Mouse (Mus musculus) megakaryocyte, adult 5-6 weeks (primary cell): ENCODE results near the gene 4931409K22Rik. TPM values are rescaled to one million over a fixed set of nuclear protein-coding genes. Genes with fewer than 3 reads are reported as not detected.
A peak's percentile ranks its signal among the peaks of the same experiment; 100 is the strongest.

ENCODE experiments used
- ATAC-seq: 2 replicates; pipeline ENCODE4 v1.8.0; 2016; ENCODE audit warnings: mild to moderate bottlenecking, inconsistent platforms; ENCODE audit not compliant: poor library complexity, severe bottlenecking
- total RNA-seq, 2 experiments: library from RNA; stranded (forward) in 1 of 2; stranded (reverse) in 1 of 2; fragments of 153-499, 151-499 nt in 1 of 2; fragments of 221-1000, 200-1000 nt in 1 of 2; gene quantifications; 2 replicates each; pipeline versions ENCODE4 v1.2.3 to v1.2.4; 2015 to 2017

The 4931409K22Rik gene
- total RNA-seq (2015) (not detected in 2 replicates), total RNA-seq (2017) (not detected in 2 replicates)

- ATAC-seq, result no peak
Measured at GRCm38 (mm10) chr5:24556709-24557108, at the start of gene 4931409K22Rik. Gene 4931409K22Rik (minus strand): TSS chr5:24556809.

DNA sequence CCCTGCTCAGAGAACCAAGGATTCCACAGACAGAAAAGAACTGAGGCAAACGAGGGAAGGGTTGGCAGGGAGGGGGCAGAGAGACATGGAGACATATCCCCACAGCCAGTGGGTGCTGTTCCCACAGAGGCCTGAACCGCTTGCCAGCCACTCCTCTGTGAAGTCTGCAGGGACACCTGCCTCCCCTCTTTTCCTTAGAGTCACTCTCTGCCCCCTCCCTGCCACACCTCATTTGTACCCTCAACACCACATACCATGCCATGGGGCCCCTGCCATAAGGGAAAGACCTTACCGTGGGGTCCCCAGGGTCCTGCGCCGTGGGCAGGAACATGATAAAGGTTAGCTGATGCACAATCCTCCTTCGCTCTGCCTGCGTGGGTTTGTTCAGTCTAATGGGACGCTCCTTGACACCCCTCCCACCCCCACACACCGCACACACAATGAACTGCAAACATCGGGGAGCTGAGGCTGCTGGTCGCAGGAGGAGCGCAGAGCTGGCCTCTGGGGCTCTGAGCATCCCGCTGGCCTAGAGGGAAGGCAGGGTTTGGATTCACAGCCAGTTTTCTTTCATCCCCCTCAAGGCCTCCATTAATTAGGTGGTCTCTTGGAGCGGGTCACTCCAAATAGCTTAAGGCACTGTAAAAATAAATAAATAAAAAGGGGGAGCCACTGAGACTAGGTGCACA lies 49.5 kb upstream of the 4931409K22Rik start:
- no peak for ATAC-seq

DNA sequence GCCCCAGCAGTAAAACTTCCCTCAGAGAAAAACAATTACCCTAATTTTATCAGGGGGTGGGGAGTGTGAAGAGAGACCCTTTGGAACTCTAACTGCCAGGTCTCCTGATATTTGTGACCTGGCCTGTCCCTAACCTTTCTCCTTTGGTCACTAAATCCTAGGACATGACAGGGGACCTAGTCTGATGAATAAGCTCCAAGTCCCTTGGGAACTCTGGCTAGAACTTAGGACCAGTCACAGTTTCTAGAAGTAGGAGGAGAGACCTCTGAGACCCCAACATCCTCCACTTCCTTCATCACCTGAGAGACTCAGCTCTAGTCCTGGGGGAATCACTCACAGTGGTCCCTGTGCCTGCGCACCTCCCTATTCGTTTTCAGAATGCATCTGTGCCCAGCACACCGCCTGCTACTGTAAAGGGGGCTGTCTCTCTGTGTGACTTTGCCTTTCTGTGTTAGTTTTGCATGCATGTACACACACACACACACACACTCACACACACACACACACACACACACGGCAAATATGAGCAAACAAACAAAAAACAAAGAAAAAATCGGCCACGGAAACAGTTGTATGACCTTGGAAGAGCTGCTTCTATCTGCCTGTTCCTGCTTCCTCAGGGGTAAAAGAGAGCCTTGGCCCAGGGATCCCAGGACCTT lies 48.8 kb upstream of the 4931409K22Rik start:
- ATAC-seq, result no peak

GRCm38 (mm10) chr5:24604656-24605100 lies 48.1 kb upstream of the 4931409K22Rik start:
- ATAC-seq, result no peak

DNA sequence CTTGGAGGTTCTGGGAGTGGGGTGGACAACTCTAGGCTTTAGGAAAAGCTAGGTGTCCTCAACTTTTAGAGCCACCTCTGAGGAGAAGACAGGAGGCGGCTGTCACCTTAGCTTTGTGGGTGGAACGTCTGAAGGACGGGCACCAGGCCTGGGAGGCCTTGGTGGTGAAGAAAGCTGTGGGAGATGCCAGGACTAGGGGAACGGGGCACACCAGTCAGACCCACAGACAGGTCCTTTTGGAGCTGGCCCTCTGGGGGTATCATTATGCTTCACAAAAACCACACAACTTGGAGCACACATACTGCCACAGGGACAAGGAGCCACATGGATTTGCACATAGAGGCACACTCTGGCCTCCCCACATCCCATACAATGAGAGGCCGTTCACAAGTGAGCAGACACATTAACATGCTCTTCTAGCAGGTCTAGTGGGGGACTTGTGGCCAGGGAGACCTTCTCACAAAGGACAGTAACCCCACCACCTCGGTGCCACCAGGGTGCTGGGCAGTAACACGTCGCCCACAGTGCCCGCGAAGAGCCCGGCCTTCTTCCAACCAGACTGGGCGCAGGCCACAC lies 47.6 kb upstream of the 4931409K22Rik start:
- ATAC-seq, result no peak

DNA sequence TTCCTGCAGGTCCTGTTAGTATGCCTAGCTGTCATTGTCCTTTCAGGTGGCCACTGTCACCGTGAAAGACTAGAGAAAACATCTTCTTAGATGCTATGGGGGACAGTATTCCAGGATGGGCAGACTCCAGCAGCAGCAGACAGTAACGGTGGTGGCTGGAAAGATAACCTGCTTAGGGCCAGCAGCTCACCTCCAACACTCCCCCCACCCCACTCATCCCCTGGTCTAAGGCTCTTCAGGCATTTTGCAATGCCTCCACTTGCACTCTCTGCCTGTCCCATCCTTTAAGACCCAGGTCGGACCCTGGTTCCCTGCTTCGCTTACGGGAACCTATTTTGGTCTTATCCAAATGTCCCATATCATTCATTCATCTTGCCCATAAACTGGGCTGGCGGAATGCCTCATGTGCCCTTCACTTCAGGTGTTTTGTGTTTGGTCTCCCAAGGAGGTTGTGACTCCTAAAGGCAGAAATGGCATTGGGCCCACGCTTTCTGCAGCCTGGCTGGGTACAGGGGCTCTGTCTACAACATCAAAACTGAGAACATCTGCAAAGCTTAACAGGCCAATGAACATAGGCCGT lies 46.9 kb upstream of the 4931409K22Rik start:
- ATAC-seq, result no peak

DNA sequence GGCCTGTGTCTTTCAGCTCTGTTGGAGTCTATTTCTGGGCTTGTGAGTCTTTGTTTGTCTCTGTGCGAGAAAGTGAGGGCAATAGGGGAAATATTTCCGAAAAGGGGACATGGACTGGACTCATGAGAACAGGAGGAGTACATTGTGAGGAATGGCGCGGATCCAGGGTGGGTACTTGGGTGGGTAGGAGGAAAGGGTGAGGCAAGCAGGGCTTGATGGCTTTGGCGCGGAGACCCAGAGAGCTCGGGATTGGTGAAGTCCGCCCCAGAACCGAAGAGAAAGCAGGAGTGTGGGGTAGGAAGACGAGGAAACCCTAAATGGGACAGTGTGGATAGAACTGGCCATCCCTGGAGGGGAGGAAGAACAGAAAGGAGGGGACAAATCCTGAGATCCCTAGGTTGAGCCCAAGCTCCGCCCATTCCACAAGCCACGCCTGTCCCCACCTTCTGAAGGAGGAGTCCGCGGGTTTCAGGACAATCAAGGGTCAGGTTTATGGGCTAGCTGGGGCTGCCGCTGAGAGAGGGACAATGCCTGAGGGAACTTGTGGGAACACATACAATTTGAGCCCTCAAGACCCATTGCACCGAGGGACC lies 46.2 kb upstream of the 4931409K22Rik start:
- no peak for ATAC-seq

DNA sequence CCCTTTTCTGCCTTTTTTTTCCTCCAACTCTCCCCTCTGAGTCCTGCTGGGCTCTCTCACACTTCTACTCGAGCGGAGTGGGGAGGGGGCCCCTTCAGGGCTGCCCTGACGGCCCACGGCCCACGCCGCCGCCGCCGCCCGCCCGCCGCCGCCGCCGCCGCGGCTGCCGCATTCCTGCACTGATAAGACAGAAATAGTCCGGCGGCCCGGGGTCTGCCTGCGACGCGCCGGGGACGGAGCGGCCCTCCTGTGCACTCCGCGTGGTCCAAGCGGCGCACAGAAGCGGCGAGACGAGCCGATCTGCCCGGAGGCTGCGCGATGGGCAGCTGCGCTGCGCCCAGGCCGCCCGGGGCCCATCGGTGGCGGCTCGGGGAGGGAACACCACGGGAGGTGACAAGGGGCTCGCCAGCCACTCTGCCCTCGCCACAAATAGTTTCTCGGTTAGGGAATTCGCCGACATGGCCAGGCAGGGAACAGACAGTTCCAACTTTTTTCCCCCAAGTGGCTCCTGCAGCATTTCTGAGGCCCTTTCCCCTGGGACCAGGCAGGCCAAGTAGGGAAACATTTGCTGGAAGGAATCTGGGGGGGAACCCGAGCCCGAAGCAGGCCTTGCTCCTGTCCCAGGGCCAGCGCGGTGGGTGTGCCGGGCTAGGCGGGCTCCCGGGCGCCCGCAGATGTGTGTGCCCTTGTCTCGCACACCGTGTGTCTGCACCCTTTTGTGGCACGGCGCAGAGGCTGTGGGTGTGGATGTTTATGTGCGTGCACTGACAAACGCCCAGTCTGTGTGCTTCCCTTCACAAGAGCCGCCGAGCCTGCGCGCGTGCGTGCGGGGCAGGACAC lies 45.5 kb upstream of the 4931409K22Rik start:
- peak; percentile 33; the same call in 1 of the 2 replicates for ATAC-seq

DNA sequence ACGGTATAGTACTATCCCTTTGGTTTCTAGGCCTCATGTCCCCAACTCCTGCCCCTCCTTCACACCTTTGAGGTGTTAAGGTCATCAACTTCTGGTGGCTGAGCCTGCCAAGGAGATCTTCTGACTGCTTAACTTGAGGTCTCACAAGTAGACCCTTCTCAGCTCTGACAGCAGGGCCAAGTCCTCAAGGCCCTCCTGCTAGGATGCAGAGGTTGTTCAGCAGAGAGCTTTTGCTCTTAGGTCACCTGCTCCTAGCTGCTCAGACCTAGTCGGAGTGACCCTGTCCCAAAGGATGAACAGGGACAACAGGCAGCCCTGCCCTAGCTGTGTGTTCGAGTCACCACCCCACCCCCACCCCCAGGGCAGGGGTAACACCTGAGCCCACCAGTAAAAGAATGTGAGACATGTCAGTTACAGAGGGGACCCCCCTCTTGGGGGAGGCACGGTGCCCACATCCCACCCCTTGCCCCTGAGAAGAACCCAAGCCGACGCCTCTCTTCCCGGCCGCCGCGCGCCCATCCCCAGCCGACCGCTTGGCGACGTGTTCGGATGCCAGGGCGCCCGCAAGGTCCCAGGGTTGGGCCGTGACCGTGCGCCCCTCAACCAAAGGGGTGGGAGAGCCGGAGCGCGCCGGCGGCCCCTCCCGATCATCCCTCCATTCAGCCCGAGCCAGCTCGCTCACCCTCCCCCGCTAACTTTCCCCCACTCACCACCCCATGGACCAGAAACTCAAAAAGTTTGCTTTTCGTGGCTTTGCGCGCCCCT lies 44.6 kb upstream of the 4931409K22Rik start:
- ATAC-seq, result no peak

GRCm38 (mm10) chr5:24600236-24600635 lies 43.6 kb upstream of the 4931409K22Rik start:
- no peak for ATAC-seq

DNA sequence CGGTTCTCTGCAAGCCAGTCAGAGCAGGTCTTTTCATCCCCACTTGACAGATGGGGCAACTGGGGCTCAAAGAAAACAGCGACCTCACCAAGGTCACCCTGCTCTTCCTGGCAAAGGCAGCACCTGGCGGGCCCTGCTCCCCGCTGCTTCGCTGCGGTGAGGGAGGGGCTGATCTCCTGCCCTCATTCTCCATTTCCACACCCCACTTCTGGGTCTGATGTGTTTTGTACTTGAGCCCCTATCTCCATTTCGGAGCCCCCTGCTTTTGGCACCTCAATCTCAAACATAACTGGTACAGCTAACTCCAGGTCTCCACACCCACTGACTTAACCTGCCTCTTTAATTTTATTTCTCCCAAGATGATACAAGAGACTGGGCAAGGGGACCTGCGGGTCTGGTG lies 42.5 kb upstream of the 4931409K22Rik start:
- no peak for ATAC-seq

GRCm38 (mm10) chr5:24598570-24599006 lies 42.0 kb upstream of the 4931409K22Rik start:
- peak; percentile 34 for ATAC-seq

DNA sequence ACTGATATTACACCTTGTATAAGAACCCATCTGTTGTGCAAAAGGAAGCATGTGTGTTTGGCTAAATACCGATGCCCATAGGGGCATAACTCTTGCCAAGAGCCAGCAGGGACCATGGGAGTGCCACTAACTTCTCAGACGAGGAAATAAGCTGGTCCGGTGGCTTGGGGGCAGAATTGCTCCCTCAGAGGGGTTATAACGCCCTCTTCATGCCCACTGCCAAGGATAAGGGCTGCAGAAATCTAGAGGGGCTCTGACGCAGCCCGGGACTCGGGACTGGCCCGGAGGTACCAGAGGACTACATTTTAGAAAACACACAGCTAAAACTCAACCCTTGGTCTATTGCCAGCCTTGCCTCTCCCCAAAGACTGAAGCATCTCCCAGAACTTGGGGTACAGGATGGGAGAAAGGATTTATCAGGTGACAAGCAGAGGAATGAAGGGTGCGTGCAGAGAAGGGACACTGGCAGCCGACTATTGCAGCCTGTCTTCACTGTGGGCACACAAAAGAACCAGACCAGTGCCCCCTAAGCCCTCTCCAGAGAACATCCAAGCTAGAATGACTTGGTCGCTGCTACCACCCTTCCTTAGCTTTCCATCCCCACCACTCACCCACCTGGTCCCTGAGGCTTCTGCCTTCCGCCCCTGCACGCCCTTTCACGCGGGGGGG lies 41.4 kb upstream of the 4931409K22Rik start:
- no peak for ATAC-seq

- ATAC-seq, result peak; percentile 70
Measured at GRCm38 (mm10) chr5:24597221-24597728, 40.7 kb upstream of the 4931409K22Rik start.

GRCm38 (mm10) chr5:24596519-24597171 lies 40.0 kb upstream of the 4931409K22Rik start:
- peak; percentile 37 for ATAC-seq

GRCm38 (mm10) chr5:24595786-24596380 lies 39.3 kb upstream of the 4931409K22Rik start:
- no peak for ATAC-seq

- ATAC-seq, result no peak
Measured at GRCm38 (mm10) chr5:24595261-24595660, 38.7 kb upstream of the 4931409K22Rik start.

DNA sequence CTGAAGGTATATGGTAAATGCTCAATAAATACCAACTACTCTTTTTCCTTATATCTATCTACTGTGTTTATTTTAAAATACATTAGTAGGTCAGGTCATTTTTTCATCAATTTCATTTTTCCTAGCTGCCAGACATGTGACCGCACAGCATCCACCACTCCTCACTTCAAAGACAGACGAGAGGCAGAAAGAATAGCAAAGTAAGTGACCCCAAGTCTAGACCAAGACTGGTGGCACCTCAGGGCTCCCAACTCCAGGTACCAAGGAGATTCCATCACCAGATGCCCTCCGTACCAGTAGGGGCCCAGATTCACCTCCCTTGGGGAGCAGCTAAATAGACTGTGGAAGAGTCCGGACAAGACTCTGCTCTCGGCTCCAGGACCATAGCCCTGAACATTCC lies 37.7 kb upstream of the 4931409K22Rik start:
- no peak for ATAC-seq
